Mouse (Mus musculus): ENCODE data around the gene Gpr3. TPM values are rescaled to one million over a fixed set of nuclear protein-coding genes. Genes with fewer than 3 reads are reported as not detected.

The Gpr3 gene
- polyA plus RNA-seq, 1 experiment: 0.40 TPM

DNA sequence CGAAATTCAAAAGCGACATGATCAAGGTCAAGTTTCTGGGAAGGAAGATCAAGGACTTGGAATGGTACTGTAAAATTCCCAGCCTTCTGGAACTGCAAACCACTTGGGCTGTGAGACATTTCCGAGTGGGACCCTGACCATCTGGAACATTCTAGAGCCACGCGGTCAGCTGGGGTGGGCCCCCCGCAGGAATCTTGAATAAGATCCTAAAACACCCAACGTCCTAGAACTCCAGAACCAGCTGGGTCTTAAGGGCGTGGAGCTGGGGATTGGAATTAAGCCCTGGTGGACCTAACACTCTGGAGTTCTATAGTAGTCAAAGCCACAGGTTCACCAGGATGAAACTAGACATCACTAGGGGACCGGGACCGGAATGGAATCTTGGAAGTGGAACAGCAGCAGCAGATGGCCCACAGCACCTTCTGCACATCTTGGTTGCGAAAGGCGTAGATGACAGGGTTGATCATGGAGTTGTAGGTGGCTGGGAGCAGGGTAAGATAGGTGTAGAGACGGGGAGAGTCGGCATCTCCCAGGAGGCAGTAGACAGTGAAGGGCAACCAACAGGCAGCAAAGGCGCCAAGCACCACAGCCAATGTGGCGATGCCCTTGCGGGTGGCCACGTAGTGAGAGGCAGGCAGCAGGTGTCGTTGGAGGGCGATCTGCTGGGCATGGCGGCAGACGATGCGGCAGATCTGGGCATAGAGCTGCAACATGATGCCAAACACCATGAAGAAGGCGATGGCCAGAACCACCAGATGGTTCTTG, 2.1 kb downstream of the Gpr3 start:
- H3K27me3 ChIP-seq (ENCODE audit: control insufficient read depth, insufficient read depth, insufficient read length): no peaks in the 10 kb centered on the region
- H3K4me3 ChIP-seq: no peak overlapping the region
- H3ac ChIP-seq (ENCODE audit: control insufficient read depth, insufficient read length): no peak overlapping the region
- TF ChIP-seq SRF (IDR thresholded peaks at IDR 0.05; ENCODE audit: control insufficient read depth, insufficient read length, low read depth) (no peak), MYOD1 (IDR thresholded peaks at IDR 0.05; ENCODE audit: control insufficient read depth in 1 of 3, insufficient read length in 2 of 3, low read depth in 2 of 3) (peak in 1 of 3 experiments; percentile 30)
- H3K4me2 ChIP-seq (ENCODE audit: low read depth): no peak overlapping the region
- H3K79me2 ChIP-seq (ENCODE audit: control insufficient read depth, insufficient read depth): no peaks in the 10 kb centered on the region
- no peaks in the 10 kb centered on the region for H3K36me3 ChIP-seq (ENCODE audit: control insufficient read depth, insufficient read depth)

DNA sequence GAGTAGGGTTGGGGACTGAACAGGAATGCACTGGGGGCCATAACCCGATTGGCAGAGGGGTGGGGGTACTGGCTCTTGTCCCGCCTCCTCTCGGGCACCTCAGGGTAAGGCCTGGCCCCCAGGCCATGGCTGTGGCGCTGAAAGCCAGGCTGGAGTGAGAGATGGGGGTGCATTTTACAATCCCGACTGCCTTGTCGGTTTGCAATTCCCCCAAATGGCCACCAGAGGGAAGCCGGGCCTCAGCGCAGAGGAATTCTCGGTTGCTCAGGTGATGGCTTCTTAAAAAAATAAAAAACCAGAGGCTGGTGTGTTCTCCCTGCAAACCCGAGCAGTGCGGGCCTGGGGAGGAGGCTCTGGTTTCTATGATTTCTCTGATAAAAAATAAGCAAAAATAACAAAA, 3.0 kb downstream of the Gpr3 start:
- Histone ChIP-seq H3ac (ENCODE audit: control insufficient read depth, insufficient read length) (no peak overlapping the region), H3K79me2 (ENCODE audit: control insufficient read depth, insufficient read depth) (no peaks in the 10 kb centered on the region), H3K27me3 (ENCODE audit: control insufficient read depth, insufficient read depth, insufficient read length) (no peaks in the 10 kb centered on the region), H3K4me2 (ENCODE audit: low read depth) (no peak overlapping the region), H3K36me3 (ENCODE audit: control insufficient read depth, insufficient read depth) (no peaks in the 10 kb centered on the region), H3K4me3 (no peak overlapping the region)
- TF ChIP-seq CEBPB (IDR thresholded peaks at IDR 0.05; ENCODE audit: insufficient read depth, poor library complexity, severe bottlenecking) (no peak), MYOD1 (IDR thresholded peaks at IDR 0.05; ENCODE audit: control insufficient read depth in 1 of 3, insufficient read length in 2 of 3, low read depth in 2 of 3) (no peak), USF1 (IDR thresholded peaks at IDR 0.05; ENCODE audit: low read depth) (no peak), SRF (IDR thresholded peaks at IDR 0.05; ENCODE audit: control insufficient read depth, insufficient read length, low read depth) (no peak), REST (IDR thresholded peaks at IDR 0.05; ENCODE audit: insufficient read depth, insufficient read length) (no peak), TCF3 (IDR thresholded peaks at IDR 0.05; ENCODE audit: insufficient read length, low read depth) (no peak), POLR2AphosphoS2 (IDR thresholded peaks at IDR 0.05; ENCODE audit: insufficient read length, low read depth) (no peak), MYOG (IDR thresholded peaks at IDR 0.05; ENCODE audit: control insufficient read depth in 1 of 3, insufficient read depth in 1 of 3, insufficient read length in 2 of 3, low read depth in 2 of 3) (no peak), E2F4 (IDR thresholded peaks at IDR 0.05; ENCODE audit: insufficient read depth) (no peak), TCF12 (IDR thresholded peaks at IDR 0.05; ENCODE audit: insufficient read depth, poor library complexity, severe bottlenecking) (no peak), MAX (IDR thresholded peaks at IDR 0.05; ENCODE audit: low read depth) (no peak), POLR2A (IDR thresholded peaks at IDR 0.05; ENCODE audit: insufficient read length, low read depth) (no peak)

- no peaks in the 10 kb centered on the region for H3K79me2 ChIP-seq (ENCODE audit: control insufficient read depth, insufficient read depth)
- no peak for TF ChIP-seq POLR2A (IDR thresholded peaks at IDR 0.05; ENCODE audit: insufficient read length, low read depth)
- TF ChIP-seq SRF (IDR thresholded peaks at IDR 0.05; ENCODE audit: control insufficient read depth, insufficient read length, low read depth): no peak
- TF ChIP-seq TCF3 (IDR thresholded peaks at IDR 0.05; ENCODE audit: insufficient read length, low read depth): no peak
- TF ChIP-seq POLR2AphosphoS2 (IDR thresholded peaks at IDR 0.05; ENCODE audit: insufficient read length, low read depth): peak; percentile 48
- no peak overlapping the region for H3K4me2 ChIP-seq (ENCODE audit: low read depth)
- H3K27me3 ChIP-seq (ENCODE audit: control insufficient read depth, insufficient read depth, insufficient read length): no peaks in the 10 kb centered on the region
- H3K4me3 ChIP-seq: no peak overlapping the region
- H3ac ChIP-seq (ENCODE audit: control insufficient read depth, insufficient read length): no peak overlapping the region
- H3K36me3 ChIP-seq (ENCODE audit: control insufficient read depth, insufficient read depth): no peaks in the 10 kb centered on the region
Observed at GRCm38 (mm10) chr4:133204379-133204778, 8.0 kb downstream of the Gpr3 start.

GRCm38 (mm10) chr4:133203591-133203990, 8.7 kb downstream of the Gpr3 start:
- no peaks in the 10 kb centered on the region for H3K79me2 ChIP-seq (ENCODE audit: control insufficient read depth, insufficient read depth)
- H3K27me3 ChIP-seq (ENCODE audit: control insufficient read depth, insufficient read depth, insufficient read length): no peaks in the 10 kb centered on the region
- H3K4me2 ChIP-seq (ENCODE audit: low read depth): no peak overlapping the region
- peaks cover 3% of the 10 kb centered on the region for H3K36me3 ChIP-seq (ENCODE audit: control insufficient read depth, insufficient read depth)
- H3K4me3 ChIP-seq: no peak overlapping the region
- TF ChIP-seq TCF12 (IDR thresholded peaks at IDR 0.05; ENCODE audit: insufficient read depth, poor library complexity, severe bottlenecking): no peak
- no peak for TF ChIP-seq MYOD1 (IDR thresholded peaks at IDR 0.05; ENCODE audit: control insufficient read depth in 1 of 3, insufficient read length in 2 of 3, low read depth in 2 of 3)
- no peak for TF ChIP-seq REST (IDR thresholded peaks at IDR 0.05; ENCODE audit: insufficient read depth, insufficient read length)
- TF ChIP-seq MAX (IDR thresholded peaks at IDR 0.05; ENCODE audit: low read depth): no peak
- no peak for TF ChIP-seq USF1 (IDR thresholded peaks at IDR 0.05; ENCODE audit: low read depth)
- TF ChIP-seq POLR2AphosphoS2 (IDR thresholded peaks at IDR 0.05; ENCODE audit: insufficient read length, low read depth): no peak
- no peak for TF ChIP-seq SRF (IDR thresholded peaks at IDR 0.05; ENCODE audit: control insufficient read depth, insufficient read length, low read depth)
- no peak for TF ChIP-seq CEBPB (IDR thresholded peaks at IDR 0.05; ENCODE audit: insufficient read depth, poor library complexity, severe bottlenecking)
- no peak for TF ChIP-seq POLR2A (IDR thresholded peaks at IDR 0.05; ENCODE audit: insufficient read length, low read depth)
- no peak for TF ChIP-seq E2F4 (IDR thresholded peaks at IDR 0.05; ENCODE audit: insufficient read depth)
- TF ChIP-seq TCF3 (IDR thresholded peaks at IDR 0.05; ENCODE audit: insufficient read length, low read depth): no peak
- no peak for TF ChIP-seq MYOG (IDR thresholded peaks at IDR 0.05; ENCODE audit: control insufficient read depth in 1 of 3, insufficient read depth in 1 of 3, insufficient read length in 2 of 3, low read depth in 2 of 3)
- no peak overlapping the region for H3ac ChIP-seq (ENCODE audit: control insufficient read depth, insufficient read length)

GRCm38 (mm10) chr4:133202254-133202653, 10.1 kb downstream of the Gpr3 start:
- Histone ChIP-seq H3K36me3 (ENCODE audit: control insufficient read depth, insufficient read depth) (peaks cover 3% of the 10 kb centered on the region), H3K79me2 (ENCODE audit: control insufficient read depth, insufficient read depth) (no peaks in the 10 kb centered on the region), H3K4me3 (no peak overlapping the region), H3K27me3 (ENCODE audit: control insufficient read depth, insufficient read depth, insufficient read length) (no peaks in the 10 kb centered on the region), H3ac (ENCODE audit: control insufficient read depth, insufficient read length) (no peak overlapping the region), H3K4me2 (ENCODE audit: low read depth) (no peak overlapping the region)
- TF ChIP-seq POLR2A (IDR thresholded peaks at IDR 0.05; ENCODE audit: insufficient read length, low read depth): peak; percentile 25
- TF ChIP-seq MYOD1 (IDR thresholded peaks at IDR 0.05; ENCODE audit: control insufficient read depth in 1 of 3, insufficient read length in 2 of 3, low read depth in 2 of 3): no peak
- TF ChIP-seq POLR2AphosphoS2 (IDR thresholded peaks at IDR 0.05; ENCODE audit: insufficient read length, low read depth): peak; percentile 91

All from myocyte (in vitro differentiated cells).